Mouse (Mus musculus) megakaryocyte, embryonic 14.5 days (primary cell): ENCODE results near the gene Terb2.

ENCODE experiments used
- FLI1 ChIP-seq: IDR thresholded peaks from 2 replicates; pipeline ENCODE4 v1.6.1; 2012; ENCODE audit warnings: low read length, inconsistent platforms, mixed read lengths
- GATA1 ChIP-seq: IDR thresholded peaks from 3 replicates; pipeline ENCODE4 v1.6.1; 2012; ENCODE audit warnings: mixed read lengths, low read length, inconsistent platforms, borderline replicate concordance

GRCm38 (mm10) chr2:122191849-122192248 is 5.8 kb downstream of the Terb2 start:
- TF ChIP-seq GATA1 (no peak), FLI1 (no peak)
